In the genomic region with DNA sequence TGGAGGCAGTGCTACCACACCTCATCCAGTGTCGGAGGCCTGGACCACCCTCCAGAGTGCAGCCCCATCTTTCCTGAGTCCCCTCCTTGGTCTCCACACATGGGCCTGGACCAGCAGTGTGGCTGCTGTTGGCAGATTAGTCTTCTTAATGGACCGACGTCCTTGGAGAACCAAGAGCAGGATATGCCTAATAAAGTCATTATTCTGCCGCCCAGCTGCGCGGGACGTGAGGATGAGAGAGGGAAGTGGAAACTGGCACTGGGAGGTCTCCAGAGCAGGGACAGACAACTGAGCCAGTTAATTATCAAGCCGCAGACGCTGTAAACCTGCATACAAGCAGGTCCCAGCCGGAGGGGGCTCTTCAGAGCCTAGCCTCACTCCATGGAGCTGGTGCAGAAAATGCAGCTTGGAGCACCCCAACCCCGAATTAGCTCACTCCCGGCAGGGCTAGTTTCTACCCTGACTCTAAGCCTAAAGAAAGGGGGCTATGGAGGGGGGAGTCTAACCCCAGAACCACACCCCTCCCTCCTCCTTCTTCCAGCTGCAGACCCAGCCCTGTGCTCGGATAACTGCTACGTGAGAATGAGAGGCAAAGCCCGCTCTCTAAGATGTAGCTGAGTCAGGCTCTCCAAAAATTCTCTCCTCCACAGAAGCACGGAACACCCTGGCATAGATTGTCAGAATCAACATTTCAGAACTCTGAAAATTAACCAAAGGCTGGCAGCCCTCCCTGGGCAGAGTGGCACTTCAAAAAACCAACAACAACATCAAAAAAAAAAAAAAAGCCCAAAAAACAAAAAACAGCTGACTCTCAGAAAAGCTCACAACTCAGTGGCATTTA, we compare ENCODE assay signal across 13 mouse cellular contexts.
DNase-seq lines count a peak whose midpoint lies in the region; ATAC-seq and TF ChIP-seq lines count a peak whose summit lies in the region.
"Had no signal": no experiment of that assay in that cellular context is flagged by ENCODE, and none has a peak within 500 bp of the region (broad histone marks: within the 10 kb centered on the region; RNA-seq: fewer than 3 reads in every experiment).

No protein-coding gene starts in this region.

- ATAC-seq in heart, embryonic 12.5 days (ENCODE audit: insufficient number of reproducible peaks, low FRiP score) = no peak
- ATAC-seq in midbrain, embryonic 11.5 days (ENCODE audit: low FRiP score) = peak; percentile 52; the same call in 1 of the 2 replicates
- ATAC-seq: inflammation-experienced regulatory T-cells, adult 6 months had no signal

- TF ChIP-seq CTCF in brain, embryonic 14.5 days (IDR thresholded peaks at IDR 0.05; ENCODE audit: borderline replicate concordance, extremely low read depth, insufficient read depth, insufficient read length) = no peak
- TF ChIP-seq CTCF in left cerebral cortex, adult 2 months (IDR thresholded peaks at IDR 0.05) = no peak

- no peak overlapping the region for H3K4me2 ChIP-seq in heart, embryonic 12.5 days
- H3K4me2 ChIP-seq in midbrain, embryonic 11.5 days = no peak overlapping the region
- H3K4me2 ChIP-seq: liver, embryonic 15.5 days; stomach, embryonic 15.5 days had no signal

- peaks cover 4% of the 10 kb centered on the region for H3K4me1 ChIP-seq in heart, embryonic 12.5 days (replicated peaks)
- peaks cover 33% of the 10 kb centered on the region for H3K4me1 ChIP-seq in hindbrain, embryonic 10.5 days (replicated peaks)
- peaks cover 14% of the 10 kb centered on the region for H3K4me1 ChIP-seq in midbrain, embryonic 11.5 days (ENCODE audit: control insufficient read depth, insufficient read depth, low read length)
- H3K4me1 ChIP-seq: liver, embryonic 15.5 days; stomach, embryonic 15.5 days had no signal

- no peak overlapping the region for H3K27ac ChIP-seq in heart, embryonic 12.5 days (ENCODE audit: poor library complexity, severe bottlenecking)
- peak overlapping the region; percentile 17; the same call in 1 of the 2 replicates for H3K27ac ChIP-seq in hindbrain, embryonic 10.5 days
- no peak overlapping the region for H3K27ac ChIP-seq in midbrain, embryonic 11.5 days (ENCODE audit: low read depth, low read length)
- H3K27ac ChIP-seq in left cerebral cortex, adult 2 months = no peak overlapping the region
- H3K27ac ChIP-seq: liver, embryonic 15.5 days; stomach, embryonic 15.5 days had no signal

- no peak for TF ChIP-seq POLR2A in brain, embryonic 14.5 days (IDR thresholded peaks at IDR 0.05; ENCODE audit: borderline replicate concordance, extremely low read depth, insufficient read depth, insufficient read length, poor library complexity, severe bottlenecking)

- peaks cover 6% of the 10 kb centered on the region; the same call in 1 of the 2 replicates for H3K9me3 ChIP-seq in heart, embryonic 12.5 days (replicated peaks)
- peaks cover 4% of the 10 kb centered on the region; the same call in 1 of the 2 replicates for H3K9me3 ChIP-seq in hindbrain, embryonic 10.5 days
- H3K9me3 ChIP-seq in midbrain, embryonic 11.5 days (ENCODE audit: control insufficient read depth, low read length) = peaks cover 4% of the 10 kb centered on the region; the same call in 1 of the 2 replicates
- H3K9me3 ChIP-seq: liver, embryonic 15.5 days; stomach, embryonic 15.5 days had no signal

- 32% methylated on average over 16 of the region's 16 CpGs for WGBS in heart, embryonic 12.5 days
- WGBS in hindbrain, embryonic 10.5 days = 23% methylated on average over 16 of the region's 16 CpGs
- WGBS in midbrain, embryonic 11.5 days = 19% methylated on average over 16 of the region's 16 CpGs

- peak; percentile 94 for DNase-seq in heart, adult 11 months
- peak; percentile 80 for DNase-seq in brain, embryonic 14.5 days (ENCODE audit: low read depth)
- DNase-seq in hindbrain, embryonic 10.5 days (ENCODE audit: low spot score) = no peak
- peak; percentile 88 for DNase-seq in midbrain, embryonic 11.5 days (ENCODE audit: low spot score, missing footprints)
- no peak for DNase-seq in left cerebral cortex, adult 2 months (ENCODE audit: extremely low spot score in 1 of 2, low spot score in 2 of 2)
- no peak for DNase-seq in Muller cell, postnatal 12 days (ENCODE audit: inconsistent ontology term)
- no peak for DNase-seq in left cerebral cortex, adult 11 months (ENCODE audit: low spot score)
- DNase-seq: B cell, adult 2 months; cerebellum, postnatal 36 days had no signal

- intact Hi-C loops in left cerebral cortex, adult 2 months (cut with DNase I) = no loop called here

- no peaks in the 10 kb centered on the region for H3K27me3 ChIP-seq in heart, embryonic 12.5 days (replicated peaks)
- H3K27me3 ChIP-seq in hindbrain, embryonic 10.5 days (ENCODE audit: insufficient read depth, poor library complexity, severe bottlenecking) = peaks cover 19% of the 10 kb centered on the region; the same call in 1 of the 2 replicates
- no peaks in the 10 kb centered on the region for H3K27me3 ChIP-seq in midbrain, embryonic 11.5 days (ENCODE audit: control insufficient read depth, insufficient read depth, low read length)
- H3K27me3 ChIP-seq: stomach, embryonic 15.5 days had no signal

- H3K36me3 ChIP-seq in heart, embryonic 12.5 days = no peaks in the 10 kb centered on the region
- H3K36me3 ChIP-seq in hindbrain, embryonic 10.5 days = no peaks in the 10 kb centered on the region
- no peaks in the 10 kb centered on the region for H3K36me3 ChIP-seq in midbrain, embryonic 11.5 days (ENCODE audit: control insufficient read depth, insufficient read depth, low read length)
- H3K36me3 ChIP-seq: liver, embryonic 15.5 days; stomach, embryonic 15.5 days had no signal

- H3K9ac ChIP-seq in heart, embryonic 12.5 days = no peak overlapping the region
- H3K9ac ChIP-seq in midbrain, embryonic 11.5 days (ENCODE audit: low read length) = no peak overlapping the region
- H3K9ac ChIP-seq: liver, embryonic 15.5 days; stomach, embryonic 15.5 days had no signal

- H3K4me3 ChIP-seq in heart, embryonic 12.5 days = no peak overlapping the region
- no peak overlapping the region for H3K4me3 ChIP-seq in hindbrain, embryonic 10.5 days
- H3K4me3 ChIP-seq in midbrain, embryonic 11.5 days (ENCODE audit: low read depth, low read length) = no peak overlapping the region
- no peak overlapping the region for H3K4me3 ChIP-seq in left cerebral cortex, adult 2 months
- H3K4me3 ChIP-seq: liver, embryonic 15.5 days; stomach, embryonic 15.5 days had no signal

Comparison
In these comparisons a context has a peak if more than half of its experiments do, and no peak if none do; other contexts are left out.
1. DNase-seq: peak in heart, adult 11 months (single experiment), brain, embryonic 14.5 days (single experiment) and midbrain, embryonic 11.5 days (single experiment); none in hindbrain, embryonic 10.5 days (single experiment), left cerebral cortex, adult 2 months (0 of 2), Muller cell, postnatal 12 days (single experiment) and left cerebral cortex, adult 11 months (single experiment).